Mouse (Mus musculus): ENCODE data around the gene Defb48.

Defb48 gene

DNA sequence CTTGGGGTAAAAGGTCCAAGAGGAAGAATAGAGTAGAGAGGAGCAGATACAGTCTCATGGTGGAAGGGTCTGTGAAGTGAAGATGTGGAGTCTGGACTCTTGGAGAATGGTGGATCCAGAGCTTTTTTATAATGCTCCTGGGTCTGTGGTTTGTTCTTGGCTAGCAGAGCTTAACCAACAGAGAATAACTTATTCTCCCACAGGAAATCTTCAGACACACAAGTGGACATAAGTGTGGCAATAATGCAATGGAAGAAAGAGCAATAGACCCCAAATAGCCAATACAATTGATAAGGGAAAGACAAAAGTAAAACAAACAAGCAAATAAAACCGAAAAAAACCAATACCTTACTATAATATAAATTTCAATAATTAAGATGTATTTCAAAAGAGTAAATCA lies at the start of gene Defb48:
TSS of gene Defb48 (minus strand) at position 101 of the 400 bp plus-strand sequence.
- no peak for DNase-seq (ENCODE audit: low spot score)

DNA sequence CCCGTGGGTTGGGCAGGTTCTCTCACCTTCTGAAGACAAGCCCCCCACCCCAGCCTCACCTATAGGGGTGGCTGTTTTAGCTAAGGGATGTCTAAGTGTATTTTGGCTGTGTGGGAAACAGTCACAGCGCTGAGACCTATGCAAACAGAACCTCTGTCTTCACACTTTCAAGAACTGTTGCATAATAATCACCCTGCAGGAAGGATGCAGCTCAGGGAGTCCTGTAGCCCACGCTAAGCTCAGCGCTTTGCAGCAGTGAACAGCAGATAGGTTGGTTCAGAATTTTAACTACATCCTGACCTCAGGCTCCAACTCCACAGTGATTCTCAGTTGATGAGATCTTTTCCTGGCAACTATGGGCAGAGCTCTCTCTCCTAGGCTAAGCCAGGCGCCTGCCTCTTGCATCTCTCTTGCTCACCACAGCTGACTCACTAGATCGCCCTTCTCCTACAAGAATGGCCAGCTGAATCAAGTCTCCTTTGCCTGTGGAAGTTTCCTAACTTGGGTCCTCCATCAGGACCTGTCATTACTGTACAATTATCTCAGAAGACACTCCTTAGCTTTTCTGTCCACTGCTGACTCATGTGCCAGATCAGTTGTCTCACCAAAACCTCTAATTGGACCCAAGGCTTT lies 36.3 kb upstream of the Defb48 start:
- DNase-seq (ENCODE audit: low spot score): no peak

DNA sequence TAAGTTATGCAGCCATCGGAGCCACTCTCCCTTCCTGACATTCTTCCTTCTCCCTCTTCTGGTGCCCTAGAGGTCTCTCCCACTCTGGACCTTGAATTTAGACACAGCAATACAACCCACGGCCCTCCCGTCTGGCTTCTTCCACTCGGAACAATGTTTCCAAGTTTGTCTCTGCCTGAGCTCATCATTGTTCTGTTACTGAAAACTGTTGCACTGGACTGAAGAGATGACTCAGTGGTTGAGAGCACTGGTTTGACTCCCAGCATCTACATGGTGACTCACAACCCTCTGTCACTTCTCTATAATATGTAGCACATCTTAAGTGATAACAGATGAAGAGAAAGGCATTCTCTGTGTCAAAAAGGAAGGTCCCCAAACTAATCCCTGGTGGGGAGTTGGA lies 30.4 kb upstream of the Defb48 start:
- DNase-seq (ENCODE audit: low spot score): no peak

DNA sequence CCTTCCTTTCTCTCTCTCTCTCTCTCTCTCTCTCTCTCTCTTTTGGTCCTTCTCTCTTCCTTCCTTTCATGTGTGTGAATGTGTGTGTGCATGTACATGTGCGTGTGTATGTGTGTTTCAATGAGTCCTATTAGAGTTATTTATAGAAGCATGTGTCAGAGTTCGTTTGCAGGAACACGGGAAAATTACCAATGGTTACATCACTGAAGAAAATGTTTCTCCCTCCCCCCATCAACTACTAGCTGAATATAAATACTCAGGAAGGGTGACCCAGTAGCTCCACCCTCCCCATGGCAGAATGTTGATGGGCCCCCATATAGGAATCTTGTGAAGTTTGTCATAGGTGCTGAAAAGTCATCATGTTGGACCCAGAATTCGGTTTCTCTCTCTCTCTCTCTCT lies 28.8 kb upstream of the Defb48 start:
- no peak for DNase-seq (ENCODE audit: low spot score)

DNA sequence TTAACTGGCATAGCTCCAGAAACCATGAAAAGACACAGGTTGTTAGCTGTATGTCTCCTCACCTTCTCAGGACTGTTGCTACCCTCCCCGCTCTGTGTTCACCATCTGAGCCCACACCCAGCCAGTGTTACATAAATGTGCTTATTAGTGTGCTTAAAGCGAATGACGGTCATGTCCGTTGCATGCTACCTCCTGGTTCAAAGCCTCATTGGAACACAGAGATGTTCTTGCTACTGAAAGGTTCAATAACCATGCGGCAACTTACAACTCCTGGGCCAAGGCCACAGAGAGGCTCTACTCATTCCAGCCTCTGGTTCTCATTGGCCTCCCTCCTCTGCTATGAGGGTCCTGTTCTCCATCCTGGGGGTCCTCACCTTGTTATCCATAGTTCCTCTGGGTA lies 27.2 kb upstream of the Defb48 start, which contains the start of gene Defb43:
TSS of gene Defb43 (plus strand) at position 301 of the 400 bp plus-strand sequence.
- DNase-seq (ENCODE audit: low spot score): no peak

DNA sequence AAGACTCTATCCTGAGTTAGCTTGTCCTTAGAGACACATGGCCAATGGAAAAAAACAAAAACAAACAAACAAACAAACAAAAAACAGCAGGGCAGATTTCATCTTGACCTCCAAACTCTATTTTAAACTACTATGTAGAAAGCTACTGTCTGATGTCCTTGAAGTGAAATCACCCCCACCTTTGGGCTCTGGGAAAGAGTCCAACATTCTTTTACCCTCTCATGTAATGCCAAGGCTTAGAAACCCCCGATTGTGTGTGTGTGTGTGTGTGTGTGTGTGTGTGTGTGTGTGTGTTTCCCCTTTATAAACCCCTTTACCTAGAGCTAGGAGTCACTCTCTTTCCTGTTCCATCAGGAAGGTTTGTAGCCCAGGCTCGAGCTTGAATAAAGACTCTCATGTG lies 18.3 kb upstream of the Defb48 start:
- DNase-seq (ENCODE audit: low spot score): no peak

DNA sequence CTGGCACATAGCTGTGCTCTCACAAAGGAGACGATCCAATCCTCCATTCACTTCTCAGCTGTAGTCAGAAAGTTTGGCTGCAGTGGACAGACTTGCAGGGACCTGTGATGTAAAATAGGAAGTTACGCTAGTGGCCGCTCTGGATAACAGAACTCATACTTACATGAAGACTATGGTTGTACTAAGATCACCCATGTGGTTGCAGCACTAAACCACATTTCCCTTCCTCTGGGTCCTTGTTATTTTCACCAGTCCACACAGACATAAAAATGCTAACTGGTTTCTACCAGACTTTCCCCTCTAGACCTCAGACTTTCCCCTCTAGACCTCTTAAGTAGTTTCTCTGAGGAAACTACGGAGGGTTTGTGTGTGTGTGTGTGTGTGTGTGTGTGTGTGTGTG lies 14.7 kb upstream of the Defb48 start:
- no peak for DNase-seq (ENCODE audit: low spot score)

DNA sequence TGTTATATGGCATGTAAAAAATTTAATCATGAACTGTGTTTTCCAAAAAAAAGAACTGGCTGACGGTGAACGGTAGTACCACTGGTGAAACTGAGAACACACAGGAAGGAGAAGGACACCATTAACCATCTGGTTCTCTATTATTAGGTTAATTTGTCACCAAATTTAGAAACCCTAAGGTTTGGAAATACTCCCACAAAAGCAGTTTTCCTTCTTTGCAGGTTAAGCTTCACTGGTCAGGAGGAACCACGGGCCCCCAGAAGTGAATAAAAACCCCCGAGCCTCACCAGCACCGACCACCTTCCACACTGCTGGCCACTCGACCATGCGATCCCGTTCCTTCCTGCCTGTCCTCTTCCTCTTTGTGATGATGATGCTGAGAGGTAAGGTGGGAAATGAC lies 13.5 kb upstream of the Defb48 start, which contains the start of gene Defb47:
TSS of gene Defb47 (plus strand) at position 301 of the 400 bp plus-strand sequence.
- no peak for DNase-seq (ENCODE audit: low spot score)

DNA sequence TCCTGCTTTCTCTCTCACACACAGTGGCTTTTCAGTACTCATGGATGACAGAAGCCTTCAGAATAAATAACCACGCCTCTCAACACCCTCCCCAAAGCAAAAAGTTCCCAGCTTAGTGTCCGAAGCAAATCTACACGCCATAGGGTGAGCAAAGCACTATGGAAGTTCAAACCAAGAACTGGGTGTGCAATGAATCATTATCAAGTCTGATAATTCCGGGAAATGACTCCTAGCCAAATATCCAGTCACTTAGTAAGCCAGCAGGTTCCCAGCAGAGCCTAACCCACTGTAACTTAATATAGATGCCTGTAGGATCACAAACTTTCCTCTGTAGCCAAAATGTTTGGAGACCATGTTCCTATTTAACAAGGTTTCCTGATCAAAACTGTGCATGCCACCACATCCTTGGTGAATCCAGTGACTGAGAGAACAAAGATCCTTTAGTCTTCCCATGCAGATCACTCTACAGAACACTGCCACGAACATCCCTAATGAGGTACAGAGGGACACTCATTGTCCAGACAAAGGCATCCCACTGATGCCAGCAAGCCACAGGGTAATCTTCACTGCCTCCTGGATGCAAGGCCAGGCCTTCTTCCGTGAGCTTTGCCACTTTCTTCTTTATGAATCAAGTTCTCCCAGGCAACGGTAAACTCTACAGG lies 7.7 kb upstream of the Defb48 start:
- no peak for DNase-seq (ENCODE audit: low spot score)

DNA sequence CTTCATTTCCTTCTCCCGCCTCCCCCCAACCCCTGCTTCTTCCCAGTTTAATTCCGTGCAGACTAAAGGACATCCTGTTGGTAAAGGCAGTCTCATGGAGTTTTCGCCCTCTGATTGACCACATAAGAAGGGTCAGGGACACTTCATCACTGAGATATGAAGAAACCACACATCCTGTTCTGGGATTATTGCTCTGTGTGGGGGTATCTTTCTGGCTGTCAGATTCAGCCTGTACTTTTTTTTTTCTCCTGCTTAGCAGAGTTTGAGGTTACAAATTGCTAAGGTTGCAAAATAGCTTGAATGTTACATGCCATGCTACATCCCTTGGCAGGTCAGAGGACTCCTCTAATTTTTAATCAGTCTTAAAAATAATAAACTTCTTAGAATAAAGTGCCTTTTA lies 7.0 kb upstream of the Defb48 start:
- DNase-seq (ENCODE audit: low spot score): no peak

DNA sequence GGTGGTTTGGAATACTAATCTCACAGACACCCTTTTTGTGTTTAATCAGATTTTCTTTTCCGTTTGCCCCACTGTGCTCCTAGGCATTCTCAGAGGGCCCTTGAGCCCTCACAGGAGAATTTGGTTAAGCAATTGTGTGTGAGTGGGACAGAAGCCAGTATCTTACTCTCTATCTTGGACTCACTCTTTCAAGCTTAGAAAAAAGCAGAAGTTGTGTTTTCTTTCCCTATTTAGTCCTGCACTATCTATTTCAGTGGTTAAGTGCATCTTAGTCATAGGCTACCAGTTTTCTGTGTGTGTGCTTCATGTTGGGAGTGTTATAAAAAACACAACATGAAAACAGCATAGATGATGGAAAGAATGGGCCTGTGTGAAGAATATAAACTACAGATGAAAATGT lies 4.5 kb downstream of the Defb48 start:
- no peak for DNase-seq (ENCODE audit: low spot score)

DNA sequence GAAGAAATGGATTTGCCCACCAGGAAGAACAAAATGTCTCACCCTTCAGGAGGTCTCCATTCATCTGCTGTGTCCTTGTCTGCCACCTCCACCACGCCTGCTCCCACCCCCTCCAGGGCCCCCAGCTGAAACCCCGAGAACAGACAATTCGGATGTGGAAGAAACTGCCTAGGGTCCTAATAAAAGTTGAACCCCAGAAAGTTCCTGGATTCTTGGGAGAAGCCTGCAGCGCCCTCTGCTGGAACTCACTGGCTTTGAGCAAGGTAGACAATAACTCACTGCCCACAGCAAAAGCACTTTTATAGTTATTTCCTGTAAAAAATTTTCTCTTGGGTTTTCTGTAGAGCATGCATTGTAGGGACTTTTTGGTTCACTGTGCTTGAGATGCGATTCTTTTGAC lies 9.3 kb downstream of the Defb48 start:
- peak; percentile 76 for DNase-seq (ENCODE audit: low spot score)

DNA sequence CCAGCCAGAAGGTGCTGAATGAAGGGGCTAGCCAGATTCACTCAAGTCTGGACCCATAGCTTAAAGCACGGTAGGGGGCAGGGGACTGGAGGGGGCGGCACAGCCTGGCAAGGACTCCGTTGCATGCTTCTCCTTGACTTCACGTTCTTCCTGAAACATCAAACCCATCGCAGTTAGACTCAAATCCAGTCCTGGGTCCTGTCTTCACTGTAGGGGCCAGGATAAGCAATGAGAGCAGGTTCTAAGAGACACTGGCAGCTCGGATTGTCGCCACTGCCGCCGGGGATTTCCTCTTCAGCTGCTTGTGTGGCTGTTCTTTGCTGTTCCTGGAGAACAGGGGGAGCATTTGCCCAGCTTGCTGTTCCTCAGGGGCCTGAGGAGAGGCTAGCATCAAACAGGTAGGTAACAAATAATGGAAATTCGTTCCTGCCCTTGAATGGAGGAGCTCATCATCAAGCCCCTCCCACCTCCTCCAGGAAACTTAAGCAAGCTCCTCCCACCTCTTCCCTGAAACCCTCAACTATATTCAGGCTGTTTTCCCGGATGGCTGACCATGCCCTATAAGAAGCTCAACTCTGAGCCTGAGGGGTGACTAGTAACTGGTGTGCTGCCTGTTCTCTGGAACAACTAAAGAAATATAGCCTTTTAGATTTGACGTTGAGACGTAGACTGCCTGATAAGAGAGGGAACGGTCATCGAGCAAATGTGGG lies 18.3 kb downstream of the Defb48 start:
- DNase-seq (ENCODE audit: low spot score): no peak

DNA sequence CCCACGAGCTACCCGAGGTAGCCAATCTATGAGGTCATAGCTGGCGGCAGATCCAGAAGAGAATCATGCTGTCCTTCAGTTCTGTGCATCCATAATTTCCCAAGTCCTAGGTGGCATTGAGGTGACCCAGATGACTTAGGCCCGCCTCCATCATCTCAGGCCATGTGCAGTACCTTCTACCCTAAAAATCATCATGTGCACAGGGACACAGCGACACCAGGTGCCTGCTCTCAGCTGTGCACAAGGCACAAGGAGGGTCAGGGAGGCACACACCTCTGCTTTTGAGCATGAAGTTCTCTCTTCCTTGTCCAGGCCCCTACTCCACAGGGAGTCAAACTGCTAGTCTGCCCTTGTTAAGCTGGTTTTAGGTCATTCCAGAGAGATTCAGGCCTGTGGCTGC lies 19.0 kb downstream of the Defb48 start:
- DNase-seq (ENCODE audit: low spot score): no peak

DNA sequence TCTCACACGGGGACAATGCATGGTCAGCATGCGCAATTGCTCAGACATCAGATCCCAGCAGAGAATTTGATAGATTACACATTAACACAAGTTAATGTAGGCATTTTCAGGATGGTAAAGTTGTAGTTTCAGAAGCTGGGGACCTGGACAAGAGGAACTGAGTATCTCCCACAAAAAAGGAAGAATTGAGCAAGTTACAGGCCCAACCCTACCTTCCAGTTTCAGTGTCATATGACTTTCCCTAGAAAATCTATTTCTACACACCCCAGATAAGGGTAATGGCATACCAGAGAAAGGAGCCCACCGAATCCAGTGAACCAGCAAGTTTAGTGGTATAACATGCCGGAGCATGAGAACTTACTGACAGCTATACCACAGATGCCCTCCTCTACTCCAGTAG lies 20.7 kb downstream of the Defb48 start:
- DNase-seq (ENCODE audit: low spot score): no peak

DNA sequence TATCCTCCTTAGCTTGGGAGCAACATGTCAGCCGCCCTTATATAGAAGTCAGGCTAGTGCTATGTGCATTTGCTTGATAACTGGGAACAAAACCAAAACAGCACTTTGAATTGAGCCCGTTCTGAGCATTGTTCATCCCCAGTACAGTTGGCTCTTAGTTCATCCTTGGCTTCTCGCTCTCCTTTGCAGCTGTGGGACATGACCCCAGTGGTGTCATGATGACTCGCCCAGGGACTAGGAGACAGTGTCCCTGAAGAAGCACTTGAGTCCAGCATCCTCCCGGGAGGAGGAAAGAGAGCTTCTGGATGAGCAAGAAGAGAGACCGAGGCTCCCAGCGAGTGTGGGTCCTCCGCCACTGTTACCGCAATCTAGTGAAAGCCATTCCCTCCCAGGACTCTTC lies 28.2 kb downstream of the Defb48 start:
- DNase-seq (ENCODE audit: low spot score): no peak

DNA sequence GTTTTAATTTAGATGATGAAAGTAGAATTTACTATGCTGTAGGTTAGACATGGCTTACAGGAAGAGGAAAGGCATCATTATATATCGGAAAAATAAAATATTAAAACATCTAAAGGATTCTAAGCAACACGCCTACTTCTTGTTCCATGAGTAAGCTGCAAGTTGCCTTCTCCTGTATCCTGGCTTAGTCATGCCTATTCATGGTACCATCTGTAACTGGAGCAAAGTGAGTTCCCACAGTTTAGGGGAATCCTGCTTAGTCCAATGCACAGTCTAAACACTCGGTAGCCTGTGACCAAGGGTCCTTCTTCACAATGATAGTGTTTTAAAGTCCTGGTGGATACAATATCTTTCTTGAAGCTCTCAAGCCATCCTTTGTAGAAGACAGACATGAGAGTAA lies 37.5 kb downstream of the Defb48 start:
- no peak for DNase-seq (ENCODE audit: low spot score)

DNA sequence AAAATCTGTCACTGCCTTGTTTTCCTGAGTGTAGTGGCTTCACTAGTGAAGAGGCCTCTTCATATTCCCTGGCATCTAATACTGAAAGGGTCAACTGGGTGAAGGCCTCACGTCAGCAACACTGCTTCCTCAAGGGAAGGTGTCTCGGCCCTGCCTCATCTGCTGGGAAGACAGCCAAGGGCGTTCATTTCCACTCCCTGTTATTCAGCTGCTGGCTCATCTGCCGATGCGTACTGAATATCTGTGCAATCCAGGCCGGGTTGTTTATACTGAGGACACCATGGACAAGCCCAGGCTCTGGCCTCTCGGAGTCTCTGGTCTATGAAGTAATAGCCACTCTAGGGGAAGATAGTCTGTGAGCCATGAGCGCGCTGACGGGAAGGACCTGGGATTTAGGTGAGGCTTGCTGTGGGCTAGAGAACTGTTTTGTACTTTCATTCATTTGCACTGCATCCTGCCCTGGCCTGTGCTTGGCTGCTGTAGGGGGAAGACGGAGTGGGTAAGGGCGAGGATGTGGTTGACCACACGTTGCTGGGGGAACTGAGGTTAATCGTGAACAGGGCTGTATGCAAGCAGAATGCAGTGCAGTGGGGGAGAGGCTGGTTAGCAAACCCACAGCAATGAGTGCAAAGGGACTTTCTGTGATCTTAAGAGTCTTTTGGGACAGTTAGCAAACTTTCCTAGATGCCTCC lies 43.8 kb downstream of the Defb48 start:
- no peak for DNase-seq (ENCODE audit: low spot score)

DNA sequence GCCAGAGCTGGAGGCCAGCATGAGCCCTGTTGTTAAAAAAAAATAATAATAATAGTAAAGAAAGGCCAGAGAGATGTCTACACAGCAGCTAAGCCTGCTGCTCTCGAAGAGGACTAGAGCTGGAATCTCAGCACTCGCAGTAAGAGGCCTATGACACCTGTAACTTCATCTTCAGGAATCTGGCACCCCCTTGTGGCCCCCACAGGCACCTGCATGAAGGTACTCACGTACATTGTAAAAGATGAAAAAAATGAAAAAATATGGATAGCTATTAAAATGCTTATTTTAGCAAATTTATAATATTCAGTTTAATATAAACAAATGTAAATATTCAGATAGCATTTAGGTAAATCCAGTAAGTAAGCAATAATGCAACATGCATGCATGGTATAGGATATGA lies 44.9 kb downstream of the Defb48 start:
- DNase-seq (ENCODE audit: low spot score): no peak

DNA sequence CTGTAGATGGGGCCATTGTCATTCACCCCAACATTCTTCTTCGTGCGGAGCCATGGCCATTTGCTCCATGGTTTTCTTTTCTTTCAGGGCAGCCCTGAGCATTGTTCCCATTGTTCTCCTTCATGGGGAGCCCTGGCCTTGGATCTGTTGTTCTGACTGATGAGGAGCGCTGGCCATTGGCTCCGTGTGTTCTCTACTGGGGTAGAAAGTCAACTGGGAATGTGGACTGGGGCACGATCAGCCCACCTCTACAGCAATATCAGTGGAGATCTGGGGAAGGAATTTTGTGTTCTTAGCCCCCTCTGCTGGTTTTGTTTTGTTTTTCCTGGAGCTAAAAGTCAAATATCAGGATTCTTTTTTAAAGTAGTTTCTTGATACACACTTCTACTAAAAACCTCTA lies 46.6 kb downstream of the Defb48 start:
- DNase-seq (ENCODE audit: low spot score): peak; percentile 62

DNA sequence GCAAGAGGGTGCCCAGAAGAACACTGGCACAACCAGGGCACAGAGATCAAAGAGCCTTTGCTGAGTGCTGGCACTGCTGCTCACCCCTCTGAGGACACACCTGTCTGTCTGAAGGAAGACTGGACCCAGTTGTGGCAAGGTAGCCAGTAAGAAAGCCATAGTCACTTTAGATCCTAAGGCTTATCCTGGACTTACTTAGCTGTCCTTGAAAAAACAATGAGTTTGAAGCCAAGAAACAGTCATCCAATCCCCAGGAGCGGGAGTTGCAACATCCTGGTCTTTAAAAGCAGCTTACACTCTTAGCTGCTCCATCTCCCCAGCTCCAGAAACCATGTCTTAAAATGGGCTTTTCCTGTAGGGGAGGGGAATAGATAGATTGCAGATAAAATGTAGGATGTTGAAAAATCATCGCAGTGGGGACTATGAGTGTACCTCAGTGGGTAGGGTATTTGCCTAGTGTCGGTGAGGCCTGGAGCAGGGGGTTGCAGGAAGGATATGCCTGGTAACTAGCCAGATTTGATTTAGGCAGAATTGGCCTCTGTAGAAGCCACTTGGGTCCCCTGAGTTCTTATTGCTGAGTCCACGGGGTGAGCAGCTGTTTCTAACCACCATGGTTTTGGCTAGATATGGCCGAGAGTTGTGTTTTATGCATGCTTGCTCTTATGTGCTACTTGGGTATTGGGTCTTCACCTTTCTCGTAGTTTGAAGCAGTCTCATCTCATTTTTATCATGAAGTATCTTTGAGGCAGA lies 47.5 kb downstream of the Defb48 start:
- DNase-seq (ENCODE audit: low spot score): no peak

DNA sequence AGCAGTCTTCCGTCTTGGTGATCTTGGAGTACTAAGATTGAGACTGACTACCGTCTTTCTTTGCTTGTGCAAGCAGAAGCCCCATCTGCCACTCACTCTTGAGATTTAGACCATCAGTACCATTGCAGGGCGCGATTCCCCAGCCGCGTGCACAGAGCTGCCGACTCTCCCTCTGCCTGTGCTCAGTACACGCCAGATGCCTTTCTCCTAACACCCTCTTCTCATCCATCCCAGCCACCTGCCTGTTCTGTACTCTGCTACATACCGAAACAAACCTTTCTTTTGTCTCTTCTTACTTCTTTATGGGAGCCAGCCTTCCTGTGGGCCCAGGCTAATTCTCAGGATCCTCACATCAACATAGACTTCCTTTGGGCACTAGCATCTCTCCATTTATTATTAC lies 48.9 kb downstream of the Defb48 start:
- DNase-seq (ENCODE audit: low spot score): peak; percentile 42
